Mouse (Mus musculus): Measurements from ENCODE around the gene 1700001O22Rik. TPM values are rescaled to one million over a fixed set of nuclear protein-coding genes. Genes with fewer than 3 reads are reported as not detected.

The 1700001O22Rik gene
- 1.7 and 2.2 TPM in 2 replicates for polyA plus RNA-seq (2012; rRNA removed)

DNA sequence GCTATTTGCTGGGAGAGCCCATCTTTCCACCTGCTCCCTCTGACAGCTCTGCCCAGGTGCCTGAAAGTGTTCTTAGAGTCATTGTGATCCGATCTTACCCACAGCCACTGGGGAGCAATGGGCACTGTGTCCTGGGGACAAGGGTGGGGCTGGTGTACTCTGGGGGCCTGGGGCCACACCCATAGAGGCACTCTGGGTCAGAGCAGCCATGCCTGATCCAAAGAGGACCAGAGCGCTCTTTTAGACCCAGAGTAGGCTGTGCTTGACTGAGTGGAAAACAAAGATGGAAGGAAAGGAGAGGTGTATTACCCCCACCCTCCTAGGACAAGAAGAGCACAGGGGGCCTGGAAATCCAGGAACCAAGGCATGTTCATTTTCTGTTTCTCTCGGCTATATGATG, at the start of gene 1700001O22Rik:
Gene 1700001O22Rik (minus strand): TSS at position 58 of the 400 bp plus-strand sequence.

DNA sequence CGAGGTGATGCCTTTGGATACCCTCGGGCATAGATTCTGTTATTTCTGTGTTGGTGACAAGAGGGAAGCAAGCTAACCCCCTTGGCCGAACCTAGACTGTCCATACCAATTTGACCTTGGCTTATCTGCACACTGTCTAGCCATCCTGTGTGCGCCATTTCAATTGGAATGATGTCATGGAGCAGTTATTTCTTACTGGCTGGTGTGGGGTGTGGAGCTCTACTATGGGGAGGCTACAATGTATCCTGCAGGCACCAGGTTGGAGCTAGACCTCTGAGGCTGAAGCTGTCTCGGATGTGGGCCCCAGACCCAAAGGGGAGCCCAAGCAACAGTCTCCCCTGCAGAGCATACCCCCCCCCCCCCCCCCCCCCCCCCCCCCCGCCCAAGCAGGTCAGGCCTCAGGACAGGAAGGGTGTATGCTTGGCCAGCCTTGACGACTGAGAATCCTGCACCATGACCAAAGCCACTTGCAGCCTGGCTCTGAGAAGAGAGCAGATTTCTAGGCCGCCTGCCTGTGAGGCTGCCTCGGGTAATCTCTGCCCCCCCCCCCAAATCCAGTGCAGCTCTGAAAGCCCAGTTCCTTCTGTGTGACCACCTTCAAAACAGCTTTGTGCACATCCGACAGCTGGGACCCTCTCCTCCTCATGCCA, 31.0 kb upstream of the 1700001O22Rik start, which contains the start of gene Prrx2:
Gene Prrx2 (plus strand): TSS at position 600 of the 650 bp plus-strand sequence.

DNA sequence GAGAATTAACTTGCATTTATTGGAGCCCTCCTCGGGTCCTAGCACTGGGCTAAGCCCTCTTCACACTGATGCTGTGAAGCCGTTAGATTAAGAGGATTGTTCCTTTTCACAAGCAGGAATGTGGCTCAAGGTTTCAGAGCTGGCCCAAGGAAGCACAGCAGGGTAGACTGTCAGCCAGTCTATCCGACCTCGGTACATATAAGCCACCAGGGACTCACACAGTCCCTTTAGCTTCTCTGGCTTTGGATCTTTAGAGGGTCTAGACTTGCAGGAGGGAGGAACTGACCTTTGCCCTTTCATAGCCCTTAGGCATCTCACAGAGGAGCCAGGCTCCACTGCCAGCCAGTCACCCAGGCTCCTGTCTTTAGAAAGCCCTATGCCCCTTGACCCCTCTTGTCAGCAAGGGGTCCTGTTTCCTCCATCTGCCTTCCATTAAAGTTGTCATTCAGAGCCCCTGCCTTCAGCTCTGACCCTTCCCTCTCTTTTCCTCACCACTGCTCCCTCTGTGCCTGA, 26.9 kb upstream of the 1700001O22Rik start, which contains the start of gene Asb6:
Gene Asb6 (minus strand): TSS at position 51 of the 513 bp plus-strand sequence.

GRCm38 (mm10) chr2:30807648-30808295, 4.3 kb upstream of the 1700001O22Rik start, which contains the start of gene Ntmt1:
TSS of gene Ntmt1 (plus strand) at chr2:30807826.

Other genes with a start within 250 kb of the 1700001O22Rik start
- 0.56 and 0.59 TPM in 2 replicates for gene Cstad, start 208.6 kb downstream of the 1700001O22Rik start, polyA plus RNA-seq (2012; rRNA removed)
- 78.0 and 82.9 TPM in 2 replicates for gene Ntmt1, start 4.2 kb upstream of the 1700001O22Rik start, polyA plus RNA-seq (2012; rRNA removed)
- gene Asb6, start 26.7 kb upstream of the 1700001O22Rik start, polyA plus RNA-seq (2012; rRNA removed): 42.9 and 43.0 TPM in 2 replicates
- 5.2 and 10.1 TPM in 2 replicates for gene Prrx2, start 31.3 kb upstream of the 1700001O22Rik start, polyA plus RNA-seq (2012; rRNA removed)
- 4.1 and 5.5 TPM in 2 replicates for gene Ptges, start 126.2 kb upstream of the 1700001O22Rik start, polyA plus RNA-seq (2012; rRNA removed)
- gene Tor1b, start 149.3 kb upstream of the 1700001O22Rik start, polyA plus RNA-seq (2012; rRNA removed): 34.5 and 35.3 TPM in 2 replicates
- gene Tor1a, start 164.3 kb upstream of the 1700001O22Rik start, polyA plus RNA-seq (2012; rRNA removed): 70.3 and 73.1 TPM in 2 replicates
- 85.6 and 86.1 TPM in 2 replicates for gene BC005624, start 178.5 kb upstream of the 1700001O22Rik start, polyA plus RNA-seq (2012; rRNA removed)
- gene Usp20, start 178.6 kb upstream of the 1700001O22Rik start, polyA plus RNA-seq (2012; rRNA removed): 36.4 and 36.5 TPM in 2 replicates

All from central nervous system, embryonic 18 days (tissue).